Comparison of ENCODE assay signal across 22 mouse cellular contexts in genomic region chr10:40260305-40260704, GRCm38 (mm10).
"Had no signal": no experiment of that assay in that cellular context is flagged by ENCODE, and none has a peak within 500 bp of the region (broad histone marks: within the 10 kb centered on the region; RNA-seq: fewer than 3 reads in every experiment).

No protein-coding gene starts in this region.

- H3K9ac ChIP-seq: heart, embryonic 12.5 days; hindbrain, embryonic 13.5 days; hindbrain, embryonic 15.5 days; kidney, embryonic 15.5 days; limb, embryonic 13.5 days; limb, embryonic 15.5 days had no signal

- ATAC-seq: hindbrain, postnatal 0 days; intestine, embryonic 16.5 days had no signal

- H3K9me3 ChIP-seq: heart, embryonic 10.5 days; hindbrain, embryonic 13.5 days; hindbrain, embryonic 15.5 days; kidney, embryonic 15.5 days; limb, embryonic 13.5 days; limb, embryonic 15.5 days had no signal

- H3K27me3 ChIP-seq: heart, embryonic 12.5 days; hindbrain, embryonic 13.5 days; hindbrain, embryonic 15.5 days; kidney, embryonic 15.5 days; limb, embryonic 13.5 days; limb, embryonic 15.5 days had no signal

- H3K36me3 ChIP-seq: hindbrain, embryonic 15.5 days; limb, embryonic 15.5 days had no signal

- H3K4me2 ChIP-seq: hindbrain, embryonic 13.5 days; hindbrain, embryonic 15.5 days; limb, embryonic 13.5 days; limb, embryonic 15.5 days had no signal

- H3K4me3 ChIP-seq: heart, embryonic 10.5 days; heart, embryonic 12.5 days; hindbrain, embryonic 13.5 days; hindbrain, embryonic 15.5 days; kidney, embryonic 15.5 days; limb, embryonic 13.5 days; limb, embryonic 15.5 days had no signal

- DNase-seq: gastrocnemius, postnatal 14 days; gastrocnemius, postnatal 36 days; heart, adult 18-20 months; heart, postnatal 10 days; kidney, adult 11 months; kidney, adult 2 months; kidney, adult 9 months; kidney, postnatal 14 days; kidney, postnatal 36 days; layer of hippocampus, adult 9-11 months; layer of hippocampus, postnatal 36 days; left cerebral cortex, postnatal 4 days had no signal

- H3K27ac ChIP-seq: heart, embryonic 10.5 days; hindbrain, embryonic 13.5 days; hindbrain, embryonic 15.5 days; hindbrain, postnatal 0 days; kidney, embryonic 15.5 days; kidney, postnatal 0 days; limb, embryonic 13.5 days; limb, embryonic 15.5 days had no signal
